Mouse (Mus musculus): ENCODE results near the gene Cnbp.

The Cnbp gene

GRCm38 (mm10) chr6:87809651-87810161 is 41.2 kb downstream of the Cnbp start:
- in situ Hi-C loops (cut with MboI; ENCODE audit: low pct_unique_long_range_greater_than_20kb in 1 of 2, low sequenced_read_pairs in 2 of 2, unreplicated experiment in 1 of 2): no loop called here

DNA sequence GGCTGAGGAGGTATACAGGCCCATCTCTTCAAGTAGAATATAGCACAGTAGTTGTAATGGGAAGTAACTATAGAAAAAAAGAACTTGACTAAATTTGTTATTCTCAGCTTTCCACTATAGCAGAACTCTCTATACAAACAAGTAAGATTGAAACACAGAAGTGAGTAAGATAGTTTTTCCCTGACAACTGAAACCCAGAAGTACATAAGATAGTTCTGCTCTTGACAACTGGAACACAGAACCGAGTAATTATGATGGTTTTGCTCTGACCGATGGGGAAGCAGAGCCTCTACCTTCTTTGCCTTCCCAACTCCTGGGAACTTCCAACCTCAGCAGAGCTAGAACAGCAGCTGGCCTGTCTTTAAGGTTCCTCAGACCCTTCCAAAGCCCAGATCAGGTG is 41.8 kb downstream of the Cnbp start:
- in situ Hi-C loops (cut with MboI; ENCODE audit: low pct_unique_long_range_greater_than_20kb in 1 of 2, low sequenced_read_pairs in 2 of 2, unreplicated experiment in 1 of 2): no loop called here

GRCm38 (mm10) chr6:87808521-87808920 is 42.4 kb downstream of the Cnbp start:
- in situ Hi-C loops (cut with MboI; ENCODE audit: low pct_unique_long_range_greater_than_20kb in 1 of 2, low sequenced_read_pairs in 2 of 2, unreplicated experiment in 1 of 2): no loop called here

DNA sequence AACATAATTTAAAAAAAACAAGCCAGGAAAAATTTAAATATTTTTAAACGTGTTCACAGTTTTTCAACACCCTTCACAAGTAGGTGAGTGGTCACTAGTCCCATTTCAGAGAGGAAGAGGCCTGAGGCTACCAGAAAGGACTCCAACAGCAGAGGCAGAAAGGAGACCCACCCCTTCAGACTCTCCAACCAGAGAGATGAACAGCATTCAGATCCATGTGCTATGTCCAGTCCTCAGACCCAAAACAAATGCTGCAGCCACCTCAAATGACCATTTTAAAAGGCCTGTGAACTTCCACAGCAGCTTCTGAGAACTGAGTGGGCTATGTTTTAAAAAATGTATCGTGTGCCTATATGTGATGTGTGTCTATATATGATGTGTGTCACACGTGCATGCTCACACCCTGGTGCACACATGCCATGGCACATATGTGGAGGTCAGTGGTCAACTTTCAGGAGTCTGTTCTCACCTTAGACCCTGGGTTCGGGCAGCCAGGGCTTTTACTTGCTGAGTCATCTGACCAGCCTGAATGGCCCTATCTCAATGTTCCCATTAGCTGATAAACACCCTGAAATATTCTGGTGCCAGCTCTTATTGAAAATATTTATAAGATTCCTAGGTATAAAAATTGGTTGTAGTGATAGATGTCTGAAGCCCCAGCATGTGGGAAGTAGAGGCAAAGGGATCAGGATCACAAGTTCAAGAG is 43.0 kb downstream of the Cnbp start:
- in situ Hi-C loops (cut with MboI; ENCODE audit: low pct_unique_long_range_greater_than_20kb in 1 of 2, low sequenced_read_pairs in 2 of 2, unreplicated experiment in 1 of 2): no loop called here

GRCm38 (mm10) chr6:87806857-87807256 is 44.0 kb downstream of the Cnbp start:
- in situ Hi-C loops (cut with MboI; ENCODE audit: low pct_unique_long_range_greater_than_20kb in 1 of 2, low sequenced_read_pairs in 2 of 2, unreplicated experiment in 1 of 2): no loop called here

GRCm38 (mm10) chr6:87806028-87806427 is 44.9 kb downstream of the Cnbp start:
- in situ Hi-C loops (cut with MboI; ENCODE audit: low pct_unique_long_range_greater_than_20kb in 1 of 2, low sequenced_read_pairs in 2 of 2, unreplicated experiment in 1 of 2): no loop called here

GRCm38 (mm10) chr6:87805448-87805847 is 45.5 kb downstream of the Cnbp start:
- in situ Hi-C loops (cut with MboI; ENCODE audit: low pct_unique_long_range_greater_than_20kb in 1 of 2, low sequenced_read_pairs in 2 of 2, unreplicated experiment in 1 of 2): no loop called here

DNA sequence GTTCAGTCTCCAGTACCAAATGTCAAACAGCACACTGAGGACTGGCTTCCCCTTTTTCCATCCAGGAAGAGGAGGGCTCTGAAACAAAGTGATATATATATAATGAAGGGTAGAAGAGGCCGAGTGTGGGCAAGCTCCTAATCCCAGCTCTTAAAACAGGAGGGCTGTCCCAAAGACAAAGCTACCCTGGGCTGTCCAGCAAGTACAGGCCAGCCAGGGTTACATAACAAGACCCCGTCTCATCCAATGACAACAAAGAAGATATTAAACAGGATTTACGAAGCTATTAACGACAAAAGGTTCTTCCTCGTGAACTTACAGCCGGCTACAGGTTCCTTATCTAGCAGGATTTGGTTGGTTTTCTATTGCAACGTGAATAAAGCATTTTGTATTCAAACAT is 46.0 kb downstream of the Cnbp start:
- in situ Hi-C loops (cut with MboI; ENCODE audit: low pct_unique_long_range_greater_than_20kb in 1 of 2, low sequenced_read_pairs in 2 of 2, unreplicated experiment in 1 of 2): no loop called here

DNA sequence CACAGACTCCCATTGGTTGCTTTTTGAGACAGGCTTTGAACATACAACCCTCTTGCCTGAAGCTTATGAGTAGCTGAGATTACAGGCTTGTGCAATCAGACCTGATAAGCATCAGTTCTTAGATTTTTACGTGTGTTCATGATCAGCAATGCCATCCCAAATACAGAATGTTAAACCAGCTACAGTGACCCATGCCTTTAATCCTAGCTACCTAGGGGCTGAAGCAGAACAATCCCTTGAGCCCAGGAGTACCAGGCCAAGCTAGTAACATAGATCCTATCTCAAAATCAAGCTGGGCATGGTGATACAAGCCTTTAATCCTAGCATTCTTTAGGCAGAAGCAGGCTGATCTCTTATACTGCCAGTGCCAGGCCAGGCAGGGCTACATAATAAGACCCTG is 46.9 kb downstream of the Cnbp start:
- in situ Hi-C loops (cut with MboI; ENCODE audit: low pct_unique_long_range_greater_than_20kb in 1 of 2, low sequenced_read_pairs in 2 of 2, unreplicated experiment in 1 of 2): no loop called here

GRCm38 (mm10) chr6:87802462-87802861 is 48.4 kb downstream of the Cnbp start:
- in situ Hi-C loops (cut with MboI; ENCODE audit: low pct_unique_long_range_greater_than_20kb in 1 of 2, low sequenced_read_pairs in 2 of 2, unreplicated experiment in 1 of 2): no loop called here

DNA sequence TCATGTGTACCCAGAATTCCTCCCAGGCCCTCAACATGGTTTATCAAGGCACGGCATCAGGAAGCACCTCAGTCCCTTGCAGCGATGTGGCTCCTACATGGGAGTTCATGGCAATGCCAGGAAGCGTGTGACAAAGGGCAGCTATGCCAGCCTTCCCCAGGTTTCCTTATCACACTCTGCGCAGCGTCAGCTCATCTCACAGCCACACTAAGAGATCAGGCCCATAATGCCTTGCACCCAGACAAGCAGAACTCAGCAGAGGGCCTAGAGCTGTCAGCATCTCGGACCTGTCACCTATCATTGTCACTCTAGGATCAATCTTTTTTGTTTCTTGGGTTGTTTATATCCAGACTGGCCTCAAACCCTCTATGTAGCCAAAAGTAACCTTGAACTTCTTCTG is 51.3 kb downstream of the Cnbp start:
- in situ Hi-C loops (cut with MboI; ENCODE audit: low pct_unique_long_range_greater_than_20kb in 1 of 2, low sequenced_read_pairs in 2 of 2, unreplicated experiment in 1 of 2): no loop called here

GRCm38 (mm10) chr6:87797321-87797720 is 53.6 kb downstream of the Cnbp start:
- in situ Hi-C loops (cut with MboI; ENCODE audit: low pct_unique_long_range_greater_than_20kb in 1 of 2, low sequenced_read_pairs in 2 of 2, unreplicated experiment in 1 of 2): no loop called here

GRCm38 (mm10) chr6:87796251-87796880 is 54.5 kb downstream of the Cnbp start:
- in situ Hi-C loops (cut with MboI; ENCODE audit: low pct_unique_long_range_greater_than_20kb in 1 of 2, low sequenced_read_pairs in 2 of 2, unreplicated experiment in 1 of 2): no loop called here

DNA sequence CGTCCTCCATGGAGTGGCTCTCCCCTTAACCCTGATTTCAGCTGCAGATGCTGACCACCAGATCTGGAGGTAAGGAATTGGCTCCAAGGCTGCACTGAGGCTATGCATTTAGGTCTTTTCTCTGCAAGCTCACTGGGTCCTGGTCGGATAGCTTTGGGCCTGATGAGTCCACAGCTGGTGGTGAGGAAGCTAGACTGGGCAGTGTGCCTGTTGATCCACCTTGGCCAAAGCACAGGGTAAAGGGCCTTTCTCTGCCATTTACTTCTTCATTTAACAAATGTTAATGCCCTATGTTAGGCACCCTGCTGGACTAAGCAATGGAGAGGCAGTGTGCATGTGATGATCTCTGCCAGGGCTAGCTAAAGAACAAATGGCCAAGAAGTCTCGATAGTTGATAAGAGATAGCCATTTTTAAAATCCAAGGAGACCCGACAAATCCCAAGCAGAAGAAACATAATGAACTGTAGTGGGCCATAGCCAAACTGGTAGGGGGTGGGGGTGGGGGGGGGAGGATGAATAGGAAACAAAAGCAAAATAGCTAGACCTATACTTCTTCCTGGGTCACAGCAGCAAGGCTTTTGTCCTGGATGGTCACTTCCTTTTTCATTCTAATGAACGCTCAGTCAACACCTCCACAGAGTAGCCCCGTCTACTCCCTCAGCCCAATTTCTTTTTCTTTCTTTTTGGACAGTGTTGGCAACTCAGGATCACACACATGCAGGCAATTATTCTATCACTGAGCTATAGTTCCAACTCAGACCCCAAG is 55.3 kb downstream of the Cnbp start:
- in situ Hi-C loops (cut with MboI; ENCODE audit: low pct_unique_long_range_greater_than_20kb in 1 of 2, low sequenced_read_pairs in 2 of 2, unreplicated experiment in 1 of 2): no loop called here

GRCm38 (mm10) chr6:87793821-87794510 is 56.9 kb downstream of the Cnbp start:
- in situ Hi-C loops (cut with MboI; ENCODE audit: low pct_unique_long_range_greater_than_20kb in 1 of 2, low sequenced_read_pairs in 2 of 2, unreplicated experiment in 1 of 2): no loop called here

All from mouse embryonic stem cell (cell line).